Mouse (Mus musculus) MEL (cell line): ENCODE data around the gene Susd6. TPM values are rescaled to one million over a fixed set of nuclear protein-coding genes. Genes with fewer than 3 reads are reported as not detected.

ENCODE experiments used
- DNase-seq: peaks from one replicate; pipeline ENCODE4 v3.0.0; 2011; ENCODE audit warnings: low read depth, low spot score
- H3K27ac ChIP-seq: 2 replicates; pipeline ENCODE4 v1.5.1; 2012; ENCODE audit warnings: low read depth, mild to moderate bottlenecking, control low read depth, low read length, moderate library complexity; ENCODE audit not compliant: control insufficient read depth
- H3K27me3 ChIP-seq, 2 experiments: fragments of 150-350 bp in 1 of 2; sonication (generic) in 1 of 2; 2 replicates each; pipeline ENCODE4 v1.6.1; 2012; ENCODE audit warnings: low read length in 2 of 2, mild to moderate bottlenecking in 2 of 2, improper control_type of control experiment in 1 of 2, moderate library complexity in 1 of 2; ENCODE audit not compliant: insufficient read depth in 2 of 2, control insufficient read depth in 1 of 2
- H3K36me3 ChIP-seq, 2 experiments: 2 replicates each; pipeline ENCODE4 v1.6.1; 2012 to 2014; ENCODE audit warnings: low read length in 2 of 2, improper control_type of control experiment in 1 of 2, inconsistent platforms in 1 of 2, mild to moderate bottlenecking in 1 of 2; ENCODE audit not compliant: insufficient read depth in 2 of 2, control insufficient read depth in 1 of 2
- H3K4me1 ChIP-seq, 2 experiments: fragments of 150-350 bp in 1 of 2; sonication (generic) in 1 of 2; 2 replicates each; pipeline ENCODE4 v1.6.1; 2012; ENCODE audit warnings: low read length in 2 of 2, improper control_type of control experiment in 1 of 2, mild to moderate bottlenecking in 1 of 2; ENCODE audit not compliant: insufficient read depth in 2 of 2, control insufficient read depth in 1 of 2
- H3K4me3 ChIP-seq, 2 experiments: fragments of 150-350 bp in 1 of 2; sonication (generic) in 1 of 2; 2 replicates each; pipeline ENCODE4 v1.5.1; 2012; ENCODE audit warnings: low read depth in 2 of 2, low read length in 2 of 2, mild to moderate bottlenecking in 2 of 2, moderate library complexity in 2 of 2, control low read depth in 1 of 2, improper control_type of control experiment in 1 of 2; ENCODE audit not compliant: control insufficient read depth in 1 of 2, insufficient read depth in 1 of 2
- H3K79me2 ChIP-seq: 2 replicates; pipeline ENCODE4 v1.6.1; 2012; ENCODE audit warnings: mild to moderate bottlenecking, low read length, moderate library complexity; ENCODE audit not compliant: control insufficient read depth, poor library complexity, insufficient read depth
- H3K9ac ChIP-seq: 2 replicates; pipeline ENCODE4 v1.6.1; 2012; ENCODE audit warnings: low read depth, mild to moderate bottlenecking, control low read depth, low read length, moderate library complexity; ENCODE audit not compliant: control insufficient read depth, poor library complexity, severe bottlenecking
- H3K9me3 ChIP-seq: fragments of 150-350 bp; sonication (generic); replicated peaks from 2 replicates; pipeline ENCODE4 v1.6.1; 2012; ENCODE audit warnings: mild to moderate bottlenecking, low read length, improper control_type of control experiment, moderate library complexity; ENCODE audit not compliant: insufficient read depth
- CHD1 ChIP-seq: IDR thresholded peaks from 2 replicates; pipeline ENCODE4 v1.6.1; 2012; ENCODE audit warnings: low read depth, mild to moderate bottlenecking, inconsistent platforms, low read length, improper control_type of control experiment
- CHD2 ChIP-seq: IDR thresholded peaks from 2 replicates; pipeline ENCODE4 v1.6.1; 2011; ENCODE audit warnings: low read length, improper control_type of control experiment
- CTCF ChIP-seq, 3 experiments: IDR thresholded peaks in 2 of 3; conservative IDR thresholded peaks in 1 of 3; 2 replicates each; pipeline ENCODE4 v1.5.1; 2011 to 2012; ENCODE audit warnings: low read length in 3 of 3, low read depth in 2 of 3, mild to moderate bottlenecking in 2 of 3, improper control_type of control experiment in 1 of 3, inconsistent platforms in 1 of 3, mixed read lengths in 1 of 3, moderate library complexity in 1 of 3; ENCODE audit not compliant: control insufficient read depth in 1 of 3, insufficient read depth in 1 of 3, poor library complexity in 1 of 3, severe bottlenecking in 1 of 3
- ELF1 ChIP-seq: IDR thresholded peaks from 2 replicates; pipeline ENCODE4 v1.6.1; 2014; ENCODE audit warnings: low read depth, mild to moderate bottlenecking, inconsistent platforms, low read length, improper control_type of control experiment, moderate library complexity
- EP300 ChIP-seq, 2 experiments: IDR thresholded peaks; 2 replicates each; pipeline ENCODE4 v1.6.1; 2011; ENCODE audit warnings: improper control_type of control experiment in 2 of 2, low read length in 2 of 2, low read depth in 1 of 2, mild to moderate bottlenecking in 1 of 2
- ETS1 ChIP-seq: IDR thresholded peaks from 2 replicates; pipeline ENCODE4 v1.6.1; 2012; ENCODE audit warnings: low read depth, mild to moderate bottlenecking, inconsistent platforms, low read length, improper control_type of control experiment, moderate library complexity
- GATA1 ChIP-seq: IDR thresholded peaks from 2 replicates; pipeline ENCODE4 v1.6.1; 2011; ENCODE audit warnings: low read depth, low read length, improper control_type of control experiment
- MAX ChIP-seq: IDR thresholded peaks from 2 replicates; pipeline ENCODE4 v1.6.1; 2011; ENCODE audit warnings: low read length, improper control_type of control experiment
- MEF2A ChIP-seq: IDR thresholded peaks from 2 replicates; pipeline ENCODE4 v1.6.1; 2014; ENCODE audit warnings: low read depth, mild to moderate bottlenecking, inconsistent platforms, low read length, improper control_type of control experiment; ENCODE audit not compliant: poor library complexity, insufficient replicate concordance, severe bottlenecking; ENCODE audit errors: extremely low read depth
- MYC ChIP-seq: IDR thresholded peaks from 2 replicates; pipeline ENCODE4 v1.6.1; 2011; ENCODE audit warnings: low read depth, mild to moderate bottlenecking, low read length, improper control_type of control experiment, moderate library complexity
- NELFE ChIP-seq: IDR thresholded peaks from 2 replicates; pipeline ENCODE4 v1.6.1; 2011; ENCODE audit warnings: low read depth, low read length, improper control_type of control experiment
- POLR2A ChIP-seq, 2 experiments: IDR thresholded peaks; 2 replicates each; pipeline ENCODE4 v1.6.1; 2011 to 2012; ENCODE audit warnings: low read length in 2 of 2, mild to moderate bottlenecking in 2 of 2, control low read depth in 1 of 2, improper control_type of control experiment in 1 of 2, low read depth in 1 of 2, moderate library complexity in 1 of 2; ENCODE audit not compliant: control insufficient read depth in 1 of 2, insufficient read depth in 1 of 2, poor library complexity in 1 of 2
- RCOR1 ChIP-seq: IDR thresholded peaks from 2 replicates; pipeline ENCODE4 v1.6.1; 2012; ENCODE audit warnings: low read depth, mild to moderate bottlenecking, inconsistent platforms, low read length, improper control_type of control experiment
- SIN3A ChIP-seq: IDR thresholded peaks from 2 replicates; pipeline ENCODE4 v1.6.1; 2012; ENCODE audit warnings: low read length, improper control_type of control experiment, inconsistent platforms
- SMC3 ChIP-seq: IDR thresholded peaks from 2 replicates; pipeline ENCODE4 v1.6.1; 2011; ENCODE audit warnings: low read depth, low read length, improper control_type of control experiment
- TCF12 ChIP-seq: IDR thresholded peaks from 2 replicates; pipeline ENCODE4 v1.6.1; 2014; ENCODE audit warnings: low read depth, mild to moderate bottlenecking, inconsistent platforms, low read length, improper control_type of control experiment, moderate library complexity
- UBTF ChIP-seq: IDR thresholded peaks from 2 replicates; pipeline ENCODE4 v1.6.1; 2012; ENCODE audit warnings: low read depth, mild to moderate bottlenecking, inconsistent platforms, low read length, improper control_type of control experiment, moderate library complexity, borderline replicate concordance; ENCODE audit not compliant: insufficient read depth
- USF2 ChIP-seq, 2 experiments: IDR thresholded peaks; 2 replicates each; pipeline ENCODE4 v1.6.1; 2011 to 2012; ENCODE audit warnings: improper control_type of control experiment in 2 of 2, low read length in 2 of 2, borderline replicate concordance in 1 of 2, inconsistent platforms in 1 of 2, low read depth in 1 of 2, mild to moderate bottlenecking in 1 of 2; ENCODE audit not compliant: insufficient read depth in 1 of 2
- polyA plus RNA-seq, 2 experiments: library from polyadenylated mRNA; stranded (reverse) in 1 of 2; unstranded in 1 of 2; fragments of >175 nt in 1 of 2; fragments of >200 nt in 1 of 2; gene quantifications; 2 replicates each; pipeline versions ENCODE4 v1.2.1 to v1.2.4; 2012; ENCODE audit warnings: low replicate concordance in 2 of 2, low read depth in 1 of 2; ENCODE audit not compliant: insufficient read length in 2 of 2, insufficient read depth in 1 of 2, missing spikeins in 1 of 2
- total RNA-seq: library from RNA; depleted of rRNA; stranded (reverse); fragments of 300-350 nt; gene quantifications from 2 replicates; pipeline ENCODE4 v1.2.3, GENCODE M21; 2012

Gene Susd6
- total and polyA plus RNA-seq, 3 experiments: 12.2 to 22.4 TPM; not detected in 1

DNA sequence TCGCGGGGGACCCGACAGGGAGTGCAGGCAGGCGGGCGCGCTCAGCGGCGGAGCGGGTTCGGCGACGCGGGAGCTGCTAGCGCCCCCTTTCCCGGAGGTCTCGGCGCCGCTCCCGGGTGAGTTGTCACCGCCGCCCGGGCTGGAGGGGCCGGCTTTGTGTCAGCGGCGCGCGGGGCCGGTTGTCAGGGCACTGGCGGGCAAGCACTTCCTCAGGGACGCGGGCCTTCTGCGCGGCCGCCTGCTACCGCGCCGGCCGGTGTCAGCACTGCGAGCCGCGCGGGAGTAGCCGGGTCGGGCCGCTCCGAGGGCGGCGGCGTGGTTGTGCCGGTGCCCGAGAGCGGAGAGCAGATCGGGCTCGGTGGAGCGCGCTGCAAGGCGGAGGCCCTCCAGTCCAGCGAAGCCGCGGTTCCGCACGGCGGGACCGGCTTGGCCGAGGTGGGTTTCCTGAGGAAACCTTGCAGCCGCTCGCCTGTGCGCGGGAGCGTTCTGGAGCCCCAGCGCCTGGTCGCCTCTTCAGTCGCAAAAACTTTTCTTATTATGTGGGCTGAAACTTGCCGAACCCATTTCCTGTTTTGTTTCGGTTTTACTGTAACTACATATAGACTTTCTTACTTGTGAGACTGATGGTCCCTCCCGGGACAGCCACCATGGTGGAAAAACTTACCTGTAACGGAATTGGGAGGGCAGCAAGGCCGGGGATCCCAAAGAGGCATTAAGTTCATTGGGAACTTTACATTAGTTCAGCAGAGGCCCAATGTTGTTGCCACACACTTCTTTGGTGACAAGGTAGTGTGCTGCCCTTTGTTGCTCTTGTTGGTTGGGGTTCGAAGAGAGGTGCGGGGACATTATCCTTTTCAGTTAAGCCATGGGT is 625 bp downstream of the Susd6 start:
- no peak for TF ChIP-seq ELF1
- no peak for TF ChIP-seq EP300 (IDR thresholded peaks at IDR 0.05; ENCODE audit: low read depth in 1 of 2, low read length in 2 of 2)
- TF ChIP-seq CHD2: no peak
- no peak for TF ChIP-seq CHD1
- TF ChIP-seq MAX: 0 out of 2 replicates have a peak, but pooled peaks have one; percentile 24
- no peak; the same call in 1 of the 2 replicates for TF ChIP-seq SIN3A
- TF ChIP-seq MEF2A: no peak
- TF ChIP-seq SMC3: no peak
- TF ChIP-seq CTCF (IDR thresholded peaks at IDR 0.05 in 2 of 3, conservative IDR thresholded peaks at IDR 0.05 in 1 of 3; ENCODE audit: control insufficient read depth in 1 of 3, insufficient read depth in 1 of 3, low read depth in 2 of 3, low read length in 3 of 3, poor library complexity in 1 of 3, severe bottlenecking in 1 of 3): peak in 1 of 3 experiments; percentile 20; a peak in 1 of 6 replicates
- TF ChIP-seq UBTF: peak; percentile 93
- TF ChIP-seq TCF12: no peak
- TF ChIP-seq MYC: no peak
- no peak for TF ChIP-seq NELFE
- TF ChIP-seq RCOR1: no peak
- no peak for TF ChIP-seq USF2 (IDR thresholded peaks at IDR 0.05; ENCODE audit: borderline replicate concordance in 1 of 2, insufficient read depth in 1 of 2, low read depth in 1 of 2, low read length in 2 of 2)
- TF ChIP-seq POLR2A (IDR thresholded peaks at IDR 0.05; ENCODE audit: control insufficient read depth in 1 of 2, insufficient read depth in 1 of 2, low read depth in 1 of 2, low read length in 2 of 2, poor library complexity in 1 of 2): 0 out of 4 replicates have a peak, but pooled peaks of 1 of the 2 experiments have one; percentile 25
- 0 out of 2 replicates have a peak, but pooled peaks have one; percentile 6 for TF ChIP-seq ETS1
- TF ChIP-seq GATA1: no peak
- Histone ChIP-seq H3K4me1 (peaks cover 25 to 55% of the 10 kb centered on the region in 2 experiments), H3K36me3 (peaks cover 0 to 53% of the 10 kb centered on the region in 2 experiments; a peak in 3 of 4 replicates), H3K9ac (peak overlapping the region; percentile 86), H3K79me2 (peaks cover 48% of the 10 kb centered on the region), H3K9me3 (no peaks in the 10 kb centered on the region), H3K27ac (peak overlapping the region; percentile 89), H3K4me3 (peak overlapping the region; percentile 88 to 94), H3K27me3 (no peaks in the 10 kb centered on the region)
- DNase-seq: peak; percentile 65
